Comparison of ENCODE assay signal across 11 mouse cellular contexts in genomic region chr13:112140871-112141270, GRCm38 (mm10).
"Had no signal": no experiment of that assay in that cellular context is flagged by ENCODE, and none has a peak within 500 bp of the region (broad histone marks: within the 10 kb centered on the region; RNA-seq: fewer than 3 reads in every experiment).

No protein-coding gene starts in this region.

- DNase-seq: right cerebral cortex, adult 18-20 months; right cerebral cortex, postnatal 14 days; right cerebral cortex, postnatal 25 days; right cerebral cortex, postnatal 4 days; spleen, adult 18-20 months; thymus, adult 18-20 months; thymus, adult 2 months; thymus, postnatal 14 days; thymus, postnatal 25 days; thymus, postnatal 36 days; thymus, postnatal 4 days had no signal
